Comparison of ENCODE assay signal across 8 mouse cellular contexts in genomic region chr7:102211071-102211470, GRCm38 (mm10). TPM values are rescaled to one million over a fixed set of nuclear protein-coding genes. Genes with fewer than 3 reads are reported as not detected.
A peak's percentile ranks its signal among the peaks of the same experiment; 100 is the strongest.
DNase-seq lines count a peak whose midpoint lies in the region; ATAC-seq and TF ChIP-seq lines count a peak whose summit lies in the region.

No protein-coding gene starts in this region.

- peak overlapping the region; percentile 65 for H3K4me2 ChIP-seq in hindbrain, embryonic 13.5 days
- peak overlapping the region; percentile 55 for H3K4me2 ChIP-seq in midbrain, embryonic 15.5 days

- peak overlapping the region; percentile 75 for H3K9ac ChIP-seq in hindbrain, embryonic 13.5 days
- H3K9ac ChIP-seq in midbrain, embryonic 15.5 days, result peak overlapping the region; percentile 75; the same call in 1 of the 2 replicates

- DNase-seq in kidney, adult 2 months, result no peak
- no peak for DNase-seq in kidney, postnatal 14 days
- peak; percentile 13 for DNase-seq in NIH3T3 (ENCODE audit: low read depth)
- DNase-seq in gastrocnemius, postnatal 36 days, result no peak
- DNase-seq in adrenal gland, postnatal 10 days, result no peak
- DNase-seq in kidney, adult 11 months, result no peak

- TF ChIP-seq POLR2A in kidney, adult 2 months (IDR thresholded peaks at IDR 0.05; ENCODE audit: low read depth, low read length), result no peak

- no peaks in the 10 kb centered on the region for H3K9me3 ChIP-seq in hindbrain, embryonic 13.5 days
- H3K9me3 ChIP-seq in midbrain, embryonic 15.5 days, result no peaks in the 10 kb centered on the region

- no peaks in the 10 kb centered on the region for H3K27me3 ChIP-seq in kidney, adult 2 months (replicated peaks; ENCODE audit: control insufficient read depth, insufficient read depth, low read length)
- H3K27me3 ChIP-seq in hindbrain, embryonic 13.5 days, result no peaks in the 10 kb centered on the region
- no peaks in the 10 kb centered on the region for H3K27me3 ChIP-seq in midbrain, embryonic 15.5 days (replicated peaks)

- intact Hi-C loops in gastrocnemius, postnatal 36 days (cut with DNase I), result loop anchor here (5.0 kb wide), 1 partner anchor 41 kb away; no protein-coding TSS in a partner anchor

- H3K27ac ChIP-seq in kidney, adult 2 months (ENCODE audit: insufficient read depth, low read depth, low read length), result peak overlapping the region; percentile 40; the same call in 1 of the 2 replicates
- H3K27ac ChIP-seq in hindbrain, embryonic 13.5 days, result peak overlapping the region; percentile 96
- H3K27ac ChIP-seq in midbrain, embryonic 15.5 days, result peak overlapping the region; percentile 97

- H3K4me3 ChIP-seq in kidney, adult 2 months (ENCODE audit: insufficient read depth, low read depth, low read length), result no peak overlapping the region
- H3K4me3 ChIP-seq in hindbrain, embryonic 13.5 days, result peak overlapping the region; percentile 54
- H3K4me3 ChIP-seq in midbrain, embryonic 15.5 days, result peak overlapping the region; percentile 73

- ATAC-seq in hindbrain, embryonic 13.5 days (ENCODE audit: low FRiP score), result no peak
- no peak for ATAC-seq in midbrain, embryonic 15.5 days (replicated peaks)

- no peaks in the 10 kb centered on the region for H3K36me3 ChIP-seq in kidney, adult 2 months (ENCODE audit: control insufficient read depth, insufficient read depth, low read length)
- H3K36me3 ChIP-seq in hindbrain, embryonic 13.5 days, result no peaks in the 10 kb centered on the region
- no peaks in the 10 kb centered on the region for H3K36me3 ChIP-seq in midbrain, embryonic 15.5 days (replicated peaks)

- peaks cover 8% of the 10 kb centered on the region for H3K4me1 ChIP-seq in kidney, adult 2 months (ENCODE audit: control insufficient read depth, insufficient read depth, low read length)
- peaks cover 19% of the 10 kb centered on the region for H3K4me1 ChIP-seq in hindbrain, embryonic 13.5 days (replicated peaks)
- H3K4me1 ChIP-seq in midbrain, embryonic 15.5 days, result peaks cover 24% of the 10 kb centered on the region

- no peak for TF ChIP-seq CTCF in kidney, adult 2 months (conservative IDR thresholded peaks at IDR 0.05; ENCODE audit: insufficient read depth, insufficient read length, low read depth, low read length)

- 59% methylated on average over 3 of the region's 3 CpGs for WGBS in kidney, adult 2 months
- WGBS in hindbrain, embryonic 13.5 days, result 69% methylated on average over 3 of the region's 3 CpGs
- WGBS in midbrain, embryonic 15.5 days, result 70% methylated on average over 3 of the region's 3 CpGs

RNA-seq across cellular contexts. Expression of gene Pgap2, which starts 1.1 kb away (rescaled TPM):
- 50.8 and 65.9 TPM in 2 replicates for polyA plus RNA-seq in kidney, adult 2 months (2012; rRNA removed)
- 48.0 and 53.0 TPM in 2 replicates for polyA plus RNA-seq in hindbrain, embryonic 13.5 days (2015; fragmentation: Nextera tagmentation; extraction: Ambion mirVana)
- 59.2 and 59.5 TPM in 2 replicates for polyA plus RNA-seq in midbrain, embryonic 15.5 days (2015; fragmentation: Nextera tagmentation; extraction: Ambion mirVana)
- total RNA-seq in gastrocnemius, postnatal 36 days (2021), result 10 to 100 TPM; 23.3 to 25.4 TPM
- total RNA-seq in adrenal gland, postnatal 10 days (2021), result 100 to 1,000 TPM in 1 of 2 experiments, 10 to 100 TPM in 1; 86.1 to 109 TPM

RNA-seq across cellular contexts. Expression of gene Nup98, which starts 1.1 kb away (rescaled TPM):
- polyA plus RNA-seq in kidney, adult 2 months (2012; rRNA removed), result 13.0 and 13.3 TPM in 2 replicates
- 23.4 and 25.0 TPM in 2 replicates for polyA plus RNA-seq in hindbrain, embryonic 13.5 days (2015; fragmentation: Nextera tagmentation; extraction: Ambion mirVana)
- 19.6 and 21.5 TPM in 2 replicates for polyA plus RNA-seq in midbrain, embryonic 15.5 days (2015; fragmentation: Nextera tagmentation; extraction: Ambion mirVana)
- total RNA-seq in gastrocnemius, postnatal 36 days (2021), result 10 to 100 TPM; 20.8 to 22.6 TPM
- 10 to 100 TPM; 49.4 to 49.7 TPM for total RNA-seq in adrenal gland, postnatal 10 days (2021)

RNA-seq across cellular contexts. Expression of gene Rhog, which starts 44.8 kb away (rescaled TPM):
- polyA plus RNA-seq in kidney, adult 2 months (2012; rRNA removed), result 39.2 and 52.3 TPM in 2 replicates
- polyA plus RNA-seq in hindbrain, embryonic 13.5 days (2015; fragmentation: Nextera tagmentation; extraction: Ambion mirVana), result 19.1 and 21.0 TPM in 2 replicates
- 15.1 and 16.1 TPM in 2 replicates for polyA plus RNA-seq in midbrain, embryonic 15.5 days (2015; fragmentation: Nextera tagmentation; extraction: Ambion mirVana)
- 10 to 100 TPM; 15.6 to 15.7 TPM for total RNA-seq in gastrocnemius, postnatal 36 days (2021)
- 10 to 100 TPM; 47.9 to 57.5 TPM for total RNA-seq in adrenal gland, postnatal 10 days (2021)

RNA-seq across cellular contexts. Expression of gene Stim1, which starts 56.5 kb away (rescaled TPM):
- 33.6 and 37.0 TPM in 2 replicates for polyA plus RNA-seq in kidney, adult 2 months (2012; rRNA removed)
- polyA plus RNA-seq in hindbrain, embryonic 13.5 days (2015; fragmentation: Nextera tagmentation; extraction: Ambion mirVana), result 9.6 and 9.9 TPM in 2 replicates
- 12.6 and 13.1 TPM in 2 replicates for polyA plus RNA-seq in midbrain, embryonic 15.5 days (2015; fragmentation: Nextera tagmentation; extraction: Ambion mirVana)
- total RNA-seq in gastrocnemius, postnatal 36 days (2021), result 100 to 1,000 TPM; 155 to 167 TPM
- 10 to 100 TPM; 76.4 to 77.1 TPM for total RNA-seq in adrenal gland, postnatal 10 days (2021)

Comparison
In these comparisons a context has a peak if more than half of its experiments do, and no peak if none do; other contexts are left out.
1. H3K27ac ChIP-seq: peak in every context shown above with its lines; median percentile 97 in midbrain, embryonic 15.5 days; 96 in hindbrain, embryonic 13.5 days; 40 in kidney, adult 2 months.